Mouse (Mus musculus): ENCODE data around the gene Il20.

GRCm38 (mm10) chr1:130937170-130937569 is 25.9 kb upstream of the Il20 start:
- no peak for TF ChIP-seq POLR2A (IDR thresholded peaks at IDR 0.05; ENCODE audit: low read depth, low read length)
- TF ChIP-seq CTCF (IDR thresholded peaks at IDR 0.05; ENCODE audit: borderline replicate concordance, insufficient read depth, low read length) = no peak
